Mouse (Mus musculus) C2C12 (cell line): ENCODE data around the gene Cachd1. TPM values are rescaled to one million over a fixed set of nuclear protein-coding genes. Genes with fewer than 3 reads are reported as not detected.

Source experiments
- H3K27me3 ChIP-seq: one replicate; pipeline ENCODE4 v1.6.1; 2011; ENCODE audit not compliant: control insufficient read depth, insufficient read depth, insufficient read length
- H3K36me3 ChIP-seq: one replicate; pipeline ENCODE4 v1.6.1; 2011; ENCODE audit not compliant: control insufficient read depth, insufficient read depth
- H3K4me3 ChIP-seq: one replicate; pipeline ENCODE4 v1.5.1; 2011; ENCODE audit warnings: mild to moderate bottlenecking, control low read depth; ENCODE audit not compliant: poor library complexity, insufficient read depth, severe bottlenecking
- H3K79me2 ChIP-seq: one replicate; pipeline ENCODE4 v1.6.1; 2011; ENCODE audit not compliant: control insufficient read depth, insufficient read depth
- H3K79me3 ChIP-seq: one replicate; pipeline ENCODE4 v1.6.1; 2011; ENCODE audit warnings: low read depth, control low read depth
- H3ac ChIP-seq: one replicate; pipeline ENCODE3; 2011; ENCODE audit warnings: low read depth; ENCODE audit not compliant: control insufficient read depth, insufficient read length
- CEBPB ChIP-seq: IDR thresholded peaks from one replicate; pipeline ENCODE4 v1.6.1; 2011; ENCODE audit warnings: low read depth, mild to moderate bottlenecking, control low read depth, moderate library complexity
- CTCF ChIP-seq: IDR thresholded peaks from one replicate; pipeline ENCODE4 v1.5.1; 2011; ENCODE audit not compliant: control insufficient read depth, insufficient read depth, insufficient read length
- FOSL1 ChIP-seq: IDR thresholded peaks from one replicate; pipeline ENCODE4 v1.8.0; 2011; ENCODE audit warnings: mild to moderate bottlenecking, low read length; ENCODE audit not compliant: poor library complexity, insufficient read depth, severe bottlenecking
- MAX ChIP-seq: IDR thresholded peaks from one replicate; pipeline ENCODE4 v1.6.1; 2011; ENCODE audit warnings: mild to moderate bottlenecking, control low read depth
- MYOD1 ChIP-seq: IDR thresholded peaks from one replicate; pipeline ENCODE4 v1.6.1; 2011; ENCODE audit warnings: low read depth; ENCODE audit not compliant: control insufficient read depth, insufficient read length
- MYOG ChIP-seq: IDR thresholded peaks from one replicate; pipeline ENCODE4 v1.6.1; 2011; ENCODE audit not compliant: control insufficient read depth, insufficient read length; ENCODE audit errors: extremely low read depth
- USF1 ChIP-seq: IDR thresholded peaks from one replicate; pipeline ENCODE4 v1.6.1; 2011; ENCODE audit warnings: low read depth, mild to moderate bottlenecking, control low read depth, moderate library complexity
- polyA plus RNA-seq: library from polyadenylated mRNA; unstranded; fragments of >200 nt; fragmentation: generic; extraction: Trizol; gene quantifications from one replicate; pipeline ENCODE4 v1.2.1, GENCODE M21; 2012; ENCODE audit warnings: missing spikeins

The Cachd1 gene
- polyA plus RNA-seq, 1 experiment: 8.1 TPM

- no peaks in the 10 kb centered on the region for H3K27me3 ChIP-seq
- no peak overlapping the region for H3K4me3 ChIP-seq
- no peak for TF ChIP-seq MYOD1
- TF ChIP-seq CEBPB: no peak
- no peak for TF ChIP-seq MYOG
- no peak for TF ChIP-seq CTCF
- no peak for TF ChIP-seq USF1
- no peak for TF ChIP-seq MAX
- no peaks in the 10 kb centered on the region for H3K36me3 ChIP-seq
- H3ac ChIP-seq: no peak overlapping the region
- H3K79me3 ChIP-seq: peaks cover 28% of the 10 kb centered on the region
- H3K79me2 ChIP-seq: peaks cover 53% of the 10 kb centered on the region
Observed at GRCm38 (mm10) chr4:100800730-100801442, 24.4 kb downstream of the Cachd1 start.

GRCm38 (mm10) chr4:100801443-100801786 is 24.9 kb downstream of the Cachd1 start:
- no peak for TF ChIP-seq USF1
- TF ChIP-seq MYOG: no peak
- no peak for TF ChIP-seq CTCF
- no peak for TF ChIP-seq CEBPB
- no peak for TF ChIP-seq FOSL1
- TF ChIP-seq MAX: no peak
- TF ChIP-seq MYOD1: no peak
- H3K36me3 ChIP-seq: no peaks in the 10 kb centered on the region

GRCm38 (mm10) chr4:100811057-100811695 is 34.7 kb downstream of the Cachd1 start:
- Histone ChIP-seq H3K79me3 (peaks cover 13% of the 10 kb centered on the region), H3K27me3 (no peaks in the 10 kb centered on the region), H3K36me3 (no peaks in the 10 kb centered on the region), H3K4me3 (no peak overlapping the region), H3ac (no peak overlapping the region), H3K79me2 (peaks cover 44% of the 10 kb centered on the region)
- TF ChIP-seq FOSL1: no peak
- TF ChIP-seq MYOG: no peak
- TF ChIP-seq CTCF: no peak
- TF ChIP-seq USF1: no peak
- no peak for TF ChIP-seq MYOD1
- TF ChIP-seq MAX: no peak
- TF ChIP-seq CEBPB: no peak

More at GRCm38 (mm10) chr4:100801443-100801786, 24.9 kb downstream of the Cachd1 start:
- H3ac ChIP-seq: no peak overlapping the region
- no peaks in the 10 kb centered on the region for H3K27me3 ChIP-seq
- no peak overlapping the region for H3K4me3 ChIP-seq
- peaks cover 26% of the 10 kb centered on the region for H3K79me3 ChIP-seq
- H3K79me2 ChIP-seq: peaks cover 49% of the 10 kb centered on the region

GRCm38 (mm10) chr4:100811802-100812510 is 35.5 kb downstream of the Cachd1 start:
- H3K4me3 ChIP-seq: no peak overlapping the region
- no peaks in the 10 kb centered on the region for H3K27me3 ChIP-seq
- peaks cover 13% of the 10 kb centered on the region for H3K79me3 ChIP-seq
- peaks cover 44% of the 10 kb centered on the region for H3K79me2 ChIP-seq
- H3K36me3 ChIP-seq: no peaks in the 10 kb centered on the region
- no peak overlapping the region for H3ac ChIP-seq
- TF ChIP-seq CEBPB: no peak

- H3ac ChIP-seq: no peak overlapping the region
- H3K79me2 ChIP-seq: peaks cover 35% of the 10 kb centered on the region
- H3K36me3 ChIP-seq: no peaks in the 10 kb centered on the region
- H3K27me3 ChIP-seq: no peaks in the 10 kb centered on the region
- no peak overlapping the region for H3K4me3 ChIP-seq
- TF ChIP-seq CTCF: no peak
- no peak for TF ChIP-seq FOSL1
- TF ChIP-seq CEBPB: no peak
- TF ChIP-seq MYOD1: no peak
- TF ChIP-seq MAX: no peak
- TF ChIP-seq MYOG: no peak
- peaks cover 10% of the 10 kb centered on the region for H3K79me3 ChIP-seq
Observed at GRCm38 (mm10) chr4:100813767-100814461, 37.4 kb downstream of the Cachd1 start.
